Mouse (Mus musculus): Measurements from ENCODE around the gene Ntm. TPM values are rescaled to one million over a fixed set of nuclear protein-coding genes. Genes with fewer than 3 reads are reported as not detected.
A peak's percentile ranks its signal among the peaks of the same experiment; 100 is the strongest.

Ntm gene
- polyA plus RNA-seq, 1 experiment from 2014 or later: 20.7 TPM

DNA sequence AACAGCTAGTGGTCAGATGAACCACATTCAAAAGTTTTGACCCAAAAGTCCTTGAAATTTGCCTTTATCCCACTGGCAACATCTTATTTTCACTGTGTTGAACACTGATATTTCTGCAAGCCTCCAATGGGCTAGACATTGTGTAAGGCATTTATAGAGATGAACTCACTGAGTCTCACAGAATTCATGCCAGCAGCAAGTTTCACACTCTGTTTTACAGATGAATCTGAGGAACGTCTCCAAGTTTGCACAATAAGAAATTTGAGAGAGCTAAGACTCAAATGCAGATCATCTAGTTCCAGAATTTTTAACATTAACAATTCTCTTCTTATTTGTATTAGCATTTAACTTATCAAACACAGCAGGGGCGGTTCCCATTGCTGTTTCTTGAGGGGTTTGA, 203.9 kb downstream of the Ntm start:
- H3K27ac ChIP-seq: no peak overlapping the region
- no peaks in the 10 kb centered on the region for H3K9me3 ChIP-seq
- no peak overlapping the region for H3K4me3 ChIP-seq
- H3K27me3 ChIP-seq (ENCODE audit: insufficient read depth, poor library complexity, severe bottlenecking): peaks cover 15% of the 10 kb centered on the region; the same call in 1 of the 2 replicates
- no peaks in the 10 kb centered on the region for H3K4me1 ChIP-seq
- no peaks in the 10 kb centered on the region for H3K36me3 ChIP-seq
- 83% methylated on average over 2 of the region's 2 CpGs for WGBS
- DNase-seq (ENCODE audit: low spot score): no peak

- Histone ChIP-seq H3K36me3 (no peaks in the 10 kb centered on the region), H3K27me3 (ENCODE audit: insufficient read depth, poor library complexity, severe bottlenecking) (no peaks in the 10 kb centered on the region), H3K4me3 (no peak overlapping the region), H3K27ac (no peak overlapping the region), H3K4me1 (peaks cover 8% of the 10 kb centered on the region), H3K9me3 (no peaks in the 10 kb centered on the region)
- no peak for DNase-seq (ENCODE audit: low spot score)
Measured at GRCm38 (mm10) chr9:29754374-29754773, 208.6 kb downstream of the Ntm start.

DNA sequence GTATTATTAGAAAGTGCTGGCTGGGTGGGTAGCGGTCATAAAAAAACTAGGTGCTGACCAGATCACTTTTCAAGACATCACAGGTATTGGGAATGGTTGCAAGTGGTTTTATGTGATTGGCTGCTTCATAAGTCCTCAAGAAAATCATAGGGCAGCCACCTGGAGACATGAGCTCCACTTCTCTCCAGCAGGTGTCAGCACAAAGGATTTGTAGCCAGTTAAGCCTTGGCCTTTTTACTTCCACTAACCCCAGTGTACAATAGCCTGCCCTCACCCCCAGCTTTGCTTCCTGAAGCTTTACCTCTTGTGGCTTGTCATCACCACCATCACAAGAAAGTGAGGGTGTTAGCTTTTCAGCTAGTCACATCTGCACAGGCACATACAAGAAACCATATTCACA, 211.5 kb downstream of the Ntm start:
- no peaks in the 10 kb centered on the region for H3K36me3 ChIP-seq
- no peaks in the 10 kb centered on the region for H3K27me3 ChIP-seq (ENCODE audit: insufficient read depth, poor library complexity, severe bottlenecking)
- H3K27ac ChIP-seq: no peak overlapping the region
- H3K4me3 ChIP-seq: no peak overlapping the region
- no peaks in the 10 kb centered on the region for H3K9me3 ChIP-seq
- 50% methylated on average over 1 of the region's 1 CpGs for WGBS
- DNase-seq (ENCODE audit: low spot score): no peak
- peaks cover 8% of the 10 kb centered on the region for H3K4me1 ChIP-seq

- no peaks in the 10 kb centered on the region for H3K36me3 ChIP-seq
- H3K27ac ChIP-seq: 0 out of 2 replicates have a peak overlapping the region, but pooled peaks have one; percentile 36
- peak overlapping the region; percentile 43 for H3K4me3 ChIP-seq
- 18% methylated on average over 15 of the region's 15 CpGs for WGBS
- no peaks in the 10 kb centered on the region for H3K9me3 ChIP-seq
- DNase-seq (ENCODE audit: low spot score): no peak
- peaks cover 8% of the 10 kb centered on the region for H3K4me1 ChIP-seq
- no peaks in the 10 kb centered on the region for H3K27me3 ChIP-seq (ENCODE audit: insufficient read depth, poor library complexity, severe bottlenecking)
Measured at GRCm38 (mm10) chr9:29750371-29751014, 212.4 kb downstream of the Ntm start.

DNA sequence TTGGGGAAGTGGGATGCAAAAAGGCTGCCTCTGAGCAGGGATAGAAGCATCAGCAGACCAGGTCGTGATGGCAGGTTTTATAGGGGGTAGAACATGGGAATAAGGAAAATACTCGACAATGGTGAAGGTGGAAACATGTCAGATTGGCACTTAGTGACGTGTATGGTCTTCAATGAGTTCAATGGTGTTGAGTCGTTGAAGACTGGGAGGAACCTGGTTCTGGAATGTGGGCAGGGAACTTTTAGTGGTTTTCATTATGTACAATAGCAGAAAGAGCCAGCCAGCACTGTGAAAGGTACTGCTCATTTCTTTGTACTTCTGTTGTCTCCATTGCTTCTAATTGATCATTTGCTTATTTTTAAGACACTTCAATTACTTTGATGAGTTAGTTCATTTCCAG, 214.9 kb downstream of the Ntm start:
- H3K36me3 ChIP-seq: no peaks in the 10 kb centered on the region
- H3K4me1 ChIP-seq: peaks cover 8% of the 10 kb centered on the region
- no peak overlapping the region for H3K27ac ChIP-seq
- H3K27me3 ChIP-seq (ENCODE audit: insufficient read depth, poor library complexity, severe bottlenecking): no peaks in the 10 kb centered on the region
- no peak overlapping the region for H3K4me3 ChIP-seq
- H3K9me3 ChIP-seq: no peaks in the 10 kb centered on the region
- DNase-seq (ENCODE audit: low spot score): no peak
- 70% methylated on average over 4 of the region's 4 CpGs for WGBS

DNA sequence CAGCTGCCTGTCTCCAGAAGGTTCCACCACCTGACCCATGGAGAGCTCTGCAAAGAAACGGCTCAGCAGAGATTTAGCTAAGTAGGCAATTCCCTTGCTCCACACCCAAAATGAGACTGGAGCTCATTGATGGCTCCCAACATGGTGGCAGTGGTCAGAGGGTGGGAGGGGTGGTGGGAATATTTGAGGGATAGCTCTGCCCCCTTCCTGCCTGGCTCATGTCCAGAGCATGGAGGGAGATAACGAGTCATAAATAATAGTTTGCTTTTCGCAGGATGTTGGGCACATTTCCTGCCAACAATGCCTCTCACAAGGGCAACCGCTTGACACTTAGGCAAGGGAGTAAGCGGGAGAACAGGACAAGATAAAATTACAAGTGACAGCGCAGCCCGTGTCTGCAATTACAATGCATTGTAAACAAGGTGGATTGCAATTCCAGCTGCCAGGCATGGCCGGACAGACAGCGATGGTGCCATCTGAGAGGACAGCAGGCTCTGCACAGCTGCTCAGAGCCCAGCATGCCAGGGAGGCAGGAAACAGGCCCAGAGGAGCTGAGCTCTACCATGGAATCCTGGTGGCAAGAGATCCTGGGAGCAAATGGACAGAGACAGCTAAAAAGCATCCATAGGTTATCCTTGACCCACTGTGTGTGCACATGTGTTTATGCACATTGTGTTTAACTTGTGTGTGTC, 224.0 kb downstream of the Ntm start:
- peaks cover 12% of the 10 kb centered on the region for H3K4me1 ChIP-seq
- H3K4me3 ChIP-seq: no peak overlapping the region
- H3K36me3 ChIP-seq: no peaks in the 10 kb centered on the region
- peaks cover 10% of the 10 kb centered on the region; the same call in 1 of the 2 replicates for H3K27me3 ChIP-seq (ENCODE audit: insufficient read depth, poor library complexity, severe bottlenecking)
- WGBS: 70% methylated on average over 9 of the region's 9 CpGs
- no peaks in the 10 kb centered on the region for H3K9me3 ChIP-seq
- H3K27ac ChIP-seq: no peak overlapping the region
- no peak for DNase-seq (ENCODE audit: low spot score)

GRCm38 (mm10) chr9:29736031-29736430, 226.9 kb downstream of the Ntm start:
- no peak for DNase-seq (ENCODE audit: low spot score)
- Histone ChIP-seq H3K27me3 (ENCODE audit: insufficient read depth, poor library complexity, severe bottlenecking) (peaks cover 11% of the 10 kb centered on the region; the same call in 1 of the 2 replicates), H3K27ac (peak overlapping the region; percentile 16; the same call in 1 of the 2 replicates), H3K9me3 (no peaks in the 10 kb centered on the region), H3K4me3 (no peak overlapping the region), H3K36me3 (no peaks in the 10 kb centered on the region), H3K4me1 (peaks cover 12% of the 10 kb centered on the region)
- 23% methylated on average over 3 of the region's 3 CpGs for WGBS

- H3K4me3 ChIP-seq: no peak overlapping the region
- H3K9me3 ChIP-seq: no peaks in the 10 kb centered on the region
- 60% methylated on average over 3 of the region's 3 CpGs for WGBS
- no peak for DNase-seq (ENCODE audit: low spot score)
- H3K36me3 ChIP-seq: no peaks in the 10 kb centered on the region
- H3K27me3 ChIP-seq (ENCODE audit: insufficient read depth, poor library complexity, severe bottlenecking): peaks cover 5% of the 10 kb centered on the region; the same call in 1 of the 2 replicates
- peaks cover 12% of the 10 kb centered on the region for H3K4me1 ChIP-seq
- no peak overlapping the region for H3K27ac ChIP-seq
Measured at GRCm38 (mm10) chr9:29732895-29733294, 230.0 kb downstream of the Ntm start.

GRCm38 (mm10) chr9:29731672-29732071, 231.3 kb downstream of the Ntm start:
- H3K4me1 ChIP-seq: peaks cover 11% of the 10 kb centered on the region
- no peak overlapping the region for H3K4me3 ChIP-seq
- H3K36me3 ChIP-seq: no peaks in the 10 kb centered on the region
- no peak overlapping the region for H3K27ac ChIP-seq
- no peaks in the 10 kb centered on the region for H3K9me3 ChIP-seq
- no peak for DNase-seq (ENCODE audit: low spot score)
- WGBS: 57% methylated on average over 3 of the region's 3 CpGs
- peaks cover 5% of the 10 kb centered on the region; the same call in 1 of the 2 replicates for H3K27me3 ChIP-seq (ENCODE audit: insufficient read depth, poor library complexity, severe bottlenecking)

- 0 out of 2 replicates have a peak, but pooled peaks cover 3% of the 10 kb centered on the region for H3K27me3 ChIP-seq (ENCODE audit: insufficient read depth, poor library complexity, severe bottlenecking)
- H3K4me3 ChIP-seq: no peak overlapping the region
- H3K27ac ChIP-seq: no peak overlapping the region
- DNase-seq (ENCODE audit: low spot score): no peak
- no peaks in the 10 kb centered on the region for H3K4me1 ChIP-seq
- H3K36me3 ChIP-seq: no peaks in the 10 kb centered on the region
- H3K9me3 ChIP-seq: no peaks in the 10 kb centered on the region
- WGBS: 71% methylated on average over 19 of the region's 19 CpGs
Measured at GRCm38 (mm10) chr9:29727540-29728432, 235.2 kb downstream of the Ntm start.

- H3K27me3 ChIP-seq (ENCODE audit: insufficient read depth, poor library complexity, severe bottlenecking): 0 out of 2 replicates have a peak, but pooled peaks cover 3% of the 10 kb centered on the region
- H3K4me1 ChIP-seq: no peaks in the 10 kb centered on the region
Measured at GRCm38 (mm10) chr9:29721461-29721860, 241.5 kb downstream of the Ntm start.

GRCm38 (mm10) chr9:29716795-29717194, 246.1 kb downstream of the Ntm start:
- Histone ChIP-seq H3K27ac (no peak overlapping the region), H3K4me1 (no peaks in the 10 kb centered on the region), H3K27me3 (ENCODE audit: insufficient read depth, poor library complexity, severe bottlenecking) (no peaks in the 10 kb centered on the region), H3K9me3 (no peaks in the 10 kb centered on the region), H3K36me3 (no peaks in the 10 kb centered on the region), H3K4me3 (no peak overlapping the region)
- no peak for DNase-seq (ENCODE audit: low spot score)
- WGBS: 44% methylated on average over 2 of the region's 2 CpGs

More at GRCm38 (mm10) chr9:29721461-29721860, 241.5 kb downstream of the Ntm start:
- no peak overlapping the region for H3K27ac ChIP-seq
- no peak for DNase-seq (ENCODE audit: low spot score)
- H3K36me3 ChIP-seq: no peaks in the 10 kb centered on the region
- H3K9me3 ChIP-seq: no peaks in the 10 kb centered on the region
- 59% methylated on average over 1 of the region's 1 CpGs for WGBS
- H3K4me3 ChIP-seq: no peak overlapping the region

DNA sequence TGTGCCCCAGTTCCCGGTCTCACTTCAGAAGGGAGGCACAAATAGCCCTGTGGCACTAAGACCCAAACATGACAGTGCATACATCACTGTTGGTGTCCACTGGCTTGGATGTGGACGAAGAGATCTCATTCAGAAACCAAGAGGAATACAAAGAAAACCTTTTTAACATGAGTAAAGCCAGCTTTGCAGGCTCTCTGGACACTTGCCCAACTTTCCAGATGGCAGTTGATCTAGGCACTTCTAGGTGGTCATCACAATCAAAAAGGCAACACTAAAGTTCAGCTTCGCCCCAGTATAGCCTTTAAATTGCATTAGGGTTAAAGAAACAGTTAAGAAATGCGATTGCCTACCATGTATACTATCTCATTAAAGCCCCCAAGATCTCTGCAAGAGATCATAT, 264.7 kb downstream of the Ntm start:
- 0 out of 2 replicates have a peak, but pooled peaks cover 4% of the 10 kb centered on the region for H3K4me1 ChIP-seq
- H3K4me3 ChIP-seq: no peak overlapping the region
- H3K27me3 ChIP-seq (ENCODE audit: insufficient read depth, poor library complexity, severe bottlenecking): no peaks in the 10 kb centered on the region
- no peak for DNase-seq (ENCODE audit: low spot score)
- no peaks in the 10 kb centered on the region for H3K9me3 ChIP-seq
- WGBS: 78% methylated on average over 4 of the region's 4 CpGs
- H3K27ac ChIP-seq: no peak overlapping the region
- H3K36me3 ChIP-seq: no peaks in the 10 kb centered on the region

Measured in heart, embryonic 10.5 days (tissue).